Mouse (Mus musculus) myocyte (in vitro differentiated cells): Measurements from ENCODE around the gene Gm20890. TPM values are rescaled to one million over a fixed set of nuclear protein-coding genes. Genes with fewer than 3 reads are reported as not detected.
"Not testable (repeated sequence)": the region's sequence is repeated elsewhere in the genome, so short reads cannot be mapped to it uniquely, and the experiment has no call there.

ENCODE experiments used
- H3K27me3 ChIP-seq: one replicate; pipeline ENCODE4 v1.6.1; 2011; ENCODE audit not compliant: control insufficient read depth, insufficient read depth, insufficient read length
- H3K36me3 ChIP-seq: one replicate; pipeline ENCODE4 v1.6.1; 2011; ENCODE audit not compliant: control insufficient read depth, insufficient read depth
- H3K4me2 ChIP-seq: one replicate; pipeline ENCODE4 v1.6.1; 2011; ENCODE audit warnings: low read depth, control low read depth
- H3K4me3 ChIP-seq: one replicate; pipeline ENCODE4 v1.5.1; 2011; ENCODE audit warnings: mild to moderate bottlenecking, control low read depth, moderate library complexity
- H3K79me2 ChIP-seq: one replicate; pipeline ENCODE4 v1.6.1; 2011; ENCODE audit not compliant: control insufficient read depth, insufficient read depth
- H3ac ChIP-seq: one replicate; pipeline ENCODE4 v1.6.1; 2011; ENCODE audit not compliant: control insufficient read depth, insufficient read length
- polyA plus RNA-seq: library from polyadenylated mRNA; unstranded; fragments of >200 nt; fragmentation: generic; extraction: Trizol; gene quantifications from one replicate; pipeline ENCODE4 v1.2.1, GENCODE M21; 2012; ENCODE audit warnings: missing spikeins

Gene Gm20890
- not detected for polyA plus RNA-seq

DNA sequence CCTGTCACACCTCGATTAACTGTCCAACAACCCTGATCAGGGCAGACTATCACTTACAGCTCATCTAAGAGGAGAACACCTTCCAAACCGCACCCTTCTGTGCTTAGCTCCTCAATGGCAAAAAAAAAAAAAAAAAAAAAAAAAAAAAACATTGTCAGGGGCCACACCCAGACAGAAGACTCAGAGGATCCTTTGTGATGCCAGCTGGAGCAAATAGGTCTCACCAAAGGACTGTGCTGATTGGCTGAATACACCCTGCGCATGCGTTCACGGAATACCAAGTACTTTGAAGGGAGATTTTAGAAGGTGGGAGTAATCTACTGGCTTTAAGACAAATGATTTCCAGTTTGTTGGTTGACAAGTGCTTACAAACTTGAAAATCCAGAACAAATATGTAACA is at the start of gene Gm20890:
Gene Gm20890, minus strand, starts transcription at position 101 of the 400 bp plus-strand sequence.
- not testable (repeated sequence) for H3K27me3 ChIP-seq, H3K79me2 ChIP-seq, H3K4me2 ChIP-seq, H3ac ChIP-seq, H3K36me3 ChIP-seq, H3K4me3 ChIP-seq
